Mouse (Mus musculus): ENCODE results near the gene Pfn3.

DNA sequence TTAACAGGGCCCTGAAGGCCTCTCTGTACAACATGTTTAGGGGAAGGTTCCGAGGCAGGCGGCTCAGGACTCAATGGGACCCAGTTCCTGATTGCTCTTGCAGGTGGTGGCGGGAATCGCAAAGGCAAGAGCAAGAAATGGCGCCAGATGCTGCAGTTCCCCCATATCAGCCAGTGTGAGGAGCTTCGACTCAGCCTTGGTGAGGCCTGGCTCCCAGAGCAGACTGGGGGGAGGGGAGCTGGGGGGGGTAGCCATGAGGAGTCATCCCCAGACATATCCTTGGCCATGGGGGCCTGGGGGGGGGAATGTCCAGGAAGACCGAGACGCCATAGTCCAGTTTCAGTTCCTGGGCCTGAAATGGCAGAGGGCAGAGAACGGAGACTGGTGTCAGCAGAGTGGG is 34.2 kb upstream of the Pfn3 start:
- TF ChIP-seq CTCF (IDR thresholded peaks at IDR 0.05) (no peak), EP300 (IDR thresholded peaks at IDR 0.05) (no peak)
